In the genomic region with DNA sequence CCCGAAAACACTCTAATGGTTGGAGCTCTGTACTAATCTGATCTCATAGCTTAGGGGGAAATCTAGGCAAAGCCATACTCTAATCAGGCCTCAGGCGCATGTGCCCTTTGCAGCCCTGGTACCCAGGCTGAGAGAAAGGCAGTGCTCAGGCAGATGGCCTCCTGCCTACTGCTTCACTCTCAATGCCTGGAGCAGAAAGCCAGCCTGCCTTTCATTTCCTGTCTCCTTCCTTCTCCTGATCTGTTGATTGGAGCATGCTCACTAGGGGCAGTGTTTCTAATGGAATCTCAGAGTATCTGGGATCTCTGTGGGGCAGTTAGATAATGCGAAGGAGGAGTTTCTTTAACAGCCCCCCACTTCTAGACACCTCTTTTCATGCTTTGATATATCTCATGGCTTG, we compare ENCODE assay signal across 14 mouse cellular contexts. TPM values are rescaled to one million over a fixed set of nuclear protein-coding genes. Genes with fewer than 3 reads are reported as not detected.
DNase-seq lines count a peak whose midpoint lies in the region; ATAC-seq lines count a peak whose summit lies in the region.
"Had no signal": no experiment of that assay in that cellular context is flagged by ENCODE, and none has a peak within 500 bp of the region (broad histone marks: within the 10 kb centered on the region; RNA-seq: fewer than 3 reads in every experiment).

No protein-coding gene starts in this region.

- no peaks in the 10 kb centered on the region for H3K36me3 ChIP-seq in forebrain, embryonic 16.5 days (ENCODE audit: control insufficient read depth, insufficient read depth)
- H3K36me3 ChIP-seq in forebrain, embryonic 11.5 days (ENCODE audit: control insufficient read depth, insufficient read depth, low read length): no peaks in the 10 kb centered on the region
- H3K36me3 ChIP-seq in hindbrain, embryonic 15.5 days: no peaks in the 10 kb centered on the region
- no peaks in the 10 kb centered on the region for H3K36me3 ChIP-seq in forebrain, embryonic 15.5 days

- 0 out of 2 replicates have a peak overlapping the region, but pooled peaks have one; percentile 15 for H3K9ac ChIP-seq in forebrain, embryonic 16.5 days (replicated peaks; ENCODE audit: low read depth, low read length)
- H3K9ac ChIP-seq in forebrain, embryonic 11.5 days (ENCODE audit: low read length): no peak overlapping the region
- H3K9ac ChIP-seq in hindbrain, embryonic 15.5 days: no peak overlapping the region
- no peak overlapping the region for H3K9ac ChIP-seq in forebrain, embryonic 15.5 days (replicated peaks)

- H3K27ac ChIP-seq in forebrain, embryonic 16.5 days (ENCODE audit: low read length): no peak overlapping the region
- H3K27ac ChIP-seq in forebrain, embryonic 11.5 days (ENCODE audit: low read depth, low read length): no peak overlapping the region
- H3K27ac ChIP-seq in hindbrain, embryonic 15.5 days (replicated peaks): peak overlapping the region; percentile 40; the same call in 1 of the 2 replicates
- no peak overlapping the region for H3K27ac ChIP-seq in forebrain, embryonic 15.5 days (replicated peaks)

- H3K4me2 ChIP-seq in forebrain, embryonic 16.5 days (ENCODE audit: low read length): no peak overlapping the region
- no peak overlapping the region for H3K4me2 ChIP-seq in forebrain, embryonic 11.5 days (ENCODE audit: low read depth, low read length, severe bottlenecking)
- no peak overlapping the region for H3K4me2 ChIP-seq in hindbrain, embryonic 15.5 days
- H3K4me2 ChIP-seq in forebrain, embryonic 15.5 days (replicated peaks): no peak overlapping the region
- H3K4me2 ChIP-seq: liver, embryonic 11.5 days had no signal

- no peaks in the 10 kb centered on the region for H3K9me3 ChIP-seq in forebrain, embryonic 16.5 days (ENCODE audit: control insufficient read depth, low read length)
- no peaks in the 10 kb centered on the region for H3K9me3 ChIP-seq in forebrain, embryonic 11.5 days (ENCODE audit: control insufficient read depth, low read length)
- H3K9me3 ChIP-seq in hindbrain, embryonic 15.5 days: no peaks in the 10 kb centered on the region
- no peaks in the 10 kb centered on the region for H3K9me3 ChIP-seq in forebrain, embryonic 15.5 days

- ATAC-seq in forebrain, embryonic 16.5 days: no peak
- no peak for ATAC-seq in forebrain, embryonic 11.5 days (replicated peaks; ENCODE audit: low FRiP score)
- no peak for ATAC-seq in hindbrain, embryonic 15.5 days (ENCODE audit: low FRiP score, low read depth)
- ATAC-seq in monocyte, adult 5-6 weeks (replicated peaks; ENCODE audit: insufficient number of reproducible peaks, low FRiP score, low TSS enrichment, poor library complexity, severe bottlenecking): no peak
- ATAC-seq in forebrain, embryonic 15.5 days (replicated peaks): no peak
- ATAC-seq: activated CD4-positive, CD25-positive, alpha-beta regulatory T cell, adult 4 months had no signal

- no peaks in the 10 kb centered on the region for H3K27me3 ChIP-seq in forebrain, embryonic 16.5 days (replicated peaks; ENCODE audit: control insufficient read depth, insufficient read depth, low read length)
- H3K27me3 ChIP-seq in forebrain, embryonic 11.5 days (ENCODE audit: control insufficient read depth, insufficient read depth, low read length): no peaks in the 10 kb centered on the region
- no peaks in the 10 kb centered on the region for H3K27me3 ChIP-seq in hindbrain, embryonic 15.5 days
- H3K27me3 ChIP-seq in forebrain, embryonic 15.5 days: no peaks in the 10 kb centered on the region

- H3K4me1 ChIP-seq in forebrain, embryonic 16.5 days (replicated peaks; ENCODE audit: control insufficient read depth, insufficient read depth, low read length): peaks cover 13% of the 10 kb centered on the region
- no peaks in the 10 kb centered on the region; the same call in 1 of the 2 replicates for H3K4me1 ChIP-seq in forebrain, embryonic 11.5 days (replicated peaks; ENCODE audit: control insufficient read depth, insufficient read depth, low read length)
- peaks cover 22% of the 10 kb centered on the region for H3K4me1 ChIP-seq in hindbrain, embryonic 15.5 days (replicated peaks)
- H3K4me1 ChIP-seq in forebrain, embryonic 15.5 days: peaks cover 14% of the 10 kb centered on the region

- no peak overlapping the region for H3K4me3 ChIP-seq in forebrain, embryonic 16.5 days (replicated peaks; ENCODE audit: low read length)
- no peak overlapping the region for H3K4me3 ChIP-seq in forebrain, embryonic 11.5 days (ENCODE audit: low read depth, low read length)
- no peak overlapping the region for H3K4me3 ChIP-seq in hindbrain, embryonic 15.5 days
- no peak overlapping the region for H3K4me3 ChIP-seq in forebrain, embryonic 15.5 days

- DNase-seq in forebrain, embryonic 11.5 days (ENCODE audit: low spot score): no peak
- DNase-seq in layer of hippocampus, adult 11-12 months (ENCODE audit: low spot score): peak; percentile 35
- no peak for DNase-seq in layer of hippocampus, postnatal 25 days (ENCODE audit: extremely low spot score in 1 of 2, low spot score in 1 of 2)
- DNase-seq in brain, adult 2 months (ENCODE audit: low read depth, low spot score): peak; percentile 84
- DNase-seq: gastrocnemius, postnatal 36 days had no signal

- WGBS in forebrain, embryonic 16.5 days: 79% methylated on average over 3 of the region's 3 CpGs
- WGBS in forebrain, embryonic 11.5 days: 84% methylated on average over 3 of the region's 3 CpGs
- WGBS in hindbrain, embryonic 15.5 days: 74% methylated on average over 3 of the region's 3 CpGs
- WGBS in forebrain, embryonic 15.5 days: 85% methylated on average over 3 of the region's 3 CpGs

RNA-seq across cellular contexts. Expression of a gene that starts 13.3 kb away (rescaled TPM):
- 50.8 and 60.2 TPM in 2 replicates for polyA plus RNA-seq in forebrain, embryonic 16.5 days (2015; fragmentation: Nextera tagmentation; extraction: Ambion mirVana)
- 31.1 and 34.1 TPM in 2 replicates for polyA plus RNA-seq in forebrain, embryonic 11.5 days (2014; fragmentation: Nextera tagmentation; extraction: Ambion mirVana)
- 100 to 1,000 TPM; 124 to 126 TPM for total RNA-seq in layer of hippocampus, postnatal 25 days (2021)
- polyA plus RNA-seq in hindbrain, embryonic 15.5 days (2015; fragmentation: Nextera tagmentation; extraction: Ambion mirVana): 81.3 and 83.9 TPM in 2 replicates
- 2.0 to 5.4 TPM (median 4.1 TPM) in 3 replicates for total RNA-seq in monocyte, adult 5-6 weeks (2017)
- polyA plus RNA-seq in forebrain, embryonic 15.5 days (2015; fragmentation: Nextera tagmentation; extraction: Ambion mirVana): 47.8 and 52.6 TPM in 2 replicates

RNA-seq across cellular contexts. Expression of a gene that starts 28.2 kb away (rescaled TPM):
- not detected in 2 replicates for polyA plus RNA-seq in forebrain, embryonic 16.5 days (2015; fragmentation: Nextera tagmentation; extraction: Ambion mirVana)
- polyA plus RNA-seq in forebrain, embryonic 11.5 days (2014; fragmentation: Nextera tagmentation; extraction: Ambion mirVana): not detected in 2 replicates
- total RNA-seq in layer of hippocampus, postnatal 25 days (2021): under 1 TPM in 1 of 2 experiments, not detected in 1; 0.22 TPM
- polyA plus RNA-seq in hindbrain, embryonic 15.5 days (2015; fragmentation: Nextera tagmentation; extraction: Ambion mirVana): not detected in 2 replicates
- not detected in 3 replicates for total RNA-seq in monocyte, adult 5-6 weeks (2017)
- polyA plus RNA-seq in forebrain, embryonic 15.5 days (2015; fragmentation: Nextera tagmentation; extraction: Ambion mirVana): not detected in 2 replicates
- total RNA-seq: gastrocnemius, postnatal 36 days; layer of hippocampus, adult 18-20 months had no signal
- polyA plus RNA-seq: activated CD4-positive, CD25-positive, alpha-beta regulatory T cell, adult 4 months; embryonic facial prominence, embryonic 14.5 days; liver, embryonic 11.5 days; thymus, postnatal 0 days had no signal

Comparison
In these comparisons a context has a peak if more than half of its experiments do, and no peak if none do; other contexts are left out.
1. DNase-seq: peak in layer of hippocampus, adult 11-12 months (single experiment) and brain, adult 2 months (single experiment); none in forebrain, embryonic 11.5 days (single experiment) and layer of hippocampus, postnatal 25 days (0 of 2).